24 mouse cellular contexts compared by ENCODE assay signal in the genomic region with DNA sequence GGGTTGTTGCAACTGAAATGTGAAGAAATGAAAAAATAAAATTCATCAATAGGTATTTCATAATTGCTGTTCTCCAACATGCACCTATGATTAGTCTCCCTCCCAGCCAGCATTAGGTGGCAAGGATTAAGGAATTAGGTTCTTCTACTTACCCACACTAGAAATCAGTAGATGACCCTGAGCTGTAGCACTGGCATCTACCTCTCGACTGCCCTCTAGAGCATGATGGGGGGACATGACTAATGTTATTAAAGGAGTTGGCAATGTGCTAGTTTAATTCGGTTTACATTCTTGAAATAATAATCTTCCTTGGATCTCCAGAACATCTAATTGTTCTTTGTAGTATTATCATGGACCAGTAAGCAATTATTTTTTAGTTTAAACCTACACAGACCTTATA.
DNase-seq lines count a peak whose midpoint lies in the region; ATAC-seq and TF ChIP-seq lines count a peak whose summit lies in the region.
"Had no signal": no experiment of that assay in that cellular context is flagged by ENCODE, and none has a peak within 500 bp of the region (broad histone marks: within the 10 kb centered on the region; RNA-seq: fewer than 3 reads in every experiment).

No protein-coding gene starts in this region.

- no peaks in the 10 kb centered on the region for H3K36me3 ChIP-seq in intestine, postnatal 0 days (ENCODE audit: control insufficient read depth, insufficient read depth)
- no peaks in the 10 kb centered on the region for H3K36me3 ChIP-seq in intestine, embryonic 16.5 days (ENCODE audit: control insufficient read depth, insufficient read depth, low read length)
- no peaks in the 10 kb centered on the region for H3K36me3 ChIP-seq in forebrain, embryonic 10.5 days (replicated peaks)
- H3K36me3 ChIP-seq: heart, embryonic 12.5 days; hindbrain, embryonic 15.5 days; intestine, embryonic 15.5 days; kidney, embryonic 15.5 days; limb, embryonic 13.5 days; liver, embryonic 15.5 days; midbrain, embryonic 15.5 days; neural tube, embryonic 15.5 days had no signal

- TF ChIP-seq CTCF in intestine, postnatal 0 days (IDR thresholded peaks at IDR 0.05; ENCODE audit: low read depth) = peak; percentile 38

- DNase-seq in adrenal gland, postnatal 36 days = peak; percentile 10 to 46
- no peak for DNase-seq in adrenal gland, adult 18-20 months (ENCODE audit: low spot score in 2 of 2)
- peak; percentile 21 for DNase-seq in 416B (ENCODE audit: low read depth)
- DNase-seq in R1 (ENCODE audit: low read depth, low spot score) = peak; percentile 8
- DNase-seq in forebrain, embryonic 10.5 days (ENCODE audit: extremely low spot score, low spot score) = no peak
- DNase-seq: B cell, adult 2 months; cerebellum, adult 8-10 months; gastrocnemius, postnatal 36 days; layer of hippocampus, postnatal 36 days; right cerebral cortex, postnatal 25 days; thymus, adult 18-20 months; thymus, postnatal 4 days had no signal

- no peak overlapping the region for H3K4me3 ChIP-seq in intestine, postnatal 0 days (ENCODE audit: low read depth, low read length)
- H3K4me3 ChIP-seq in intestine, embryonic 16.5 days (ENCODE audit: low read length) = no peak overlapping the region
- H3K4me3 ChIP-seq in forebrain, embryonic 10.5 days = no peak overlapping the region
- H3K4me3 ChIP-seq: heart, embryonic 12.5 days; hindbrain, embryonic 15.5 days; intestine, embryonic 15.5 days; kidney, embryonic 15.5 days; limb, embryonic 13.5 days; liver, embryonic 15.5 days; megakaryocyte, embryonic 14.5 days; midbrain, embryonic 15.5 days; neural tube, embryonic 15.5 days had no signal

- no peaks in the 10 kb centered on the region for H3K9me3 ChIP-seq in intestine, postnatal 0 days (ENCODE audit: control insufficient read depth)
- H3K9me3 ChIP-seq in intestine, embryonic 16.5 days (ENCODE audit: control insufficient read depth, low read length) = no peaks in the 10 kb centered on the region
- no peaks in the 10 kb centered on the region for H3K9me3 ChIP-seq in forebrain, embryonic 10.5 days
- H3K9me3 ChIP-seq: heart, embryonic 12.5 days; hindbrain, embryonic 15.5 days; intestine, embryonic 15.5 days; kidney, embryonic 15.5 days; limb, embryonic 13.5 days; liver, embryonic 15.5 days; midbrain, embryonic 15.5 days; neural tube, embryonic 15.5 days had no signal

- no peaks in the 10 kb centered on the region for H3K4me1 ChIP-seq in intestine, postnatal 0 days (replicated peaks; ENCODE audit: control insufficient read depth, insufficient read depth, low read length)
- H3K4me1 ChIP-seq in intestine, embryonic 16.5 days (ENCODE audit: control insufficient read depth, insufficient read depth, low read length) = no peaks in the 10 kb centered on the region
- H3K4me1 ChIP-seq in forebrain, embryonic 10.5 days = no peaks in the 10 kb centered on the region
- H3K4me1 ChIP-seq: heart, embryonic 12.5 days; hindbrain, embryonic 15.5 days; intestine, embryonic 15.5 days; kidney, embryonic 15.5 days; limb, embryonic 13.5 days; liver, embryonic 15.5 days; megakaryocyte, embryonic 14.5 days; midbrain, embryonic 15.5 days; neural tube, embryonic 15.5 days had no signal

- no peak for ATAC-seq in intestine, postnatal 0 days
- ATAC-seq in intestine, embryonic 16.5 days = no peak
- ATAC-seq: forebrain, embryonic 16.5 days; intestine, embryonic 15.5 days; midbrain, embryonic 15.5 days had no signal

- 59% methylated on average over 2 of the region's 2 CpGs for WGBS in intestine, postnatal 0 days
- 58% methylated on average over 2 of the region's 2 CpGs for WGBS in intestine, embryonic 16.5 days
- 77% methylated on average over 2 of the region's 2 CpGs for WGBS in forebrain, embryonic 10.5 days

- no peak overlapping the region for H3K4me2 ChIP-seq in intestine, postnatal 0 days (replicated peaks; ENCODE audit: low read depth)
- no peak overlapping the region for H3K4me2 ChIP-seq in intestine, embryonic 16.5 days (ENCODE audit: low read depth, low read length)
- H3K4me2 ChIP-seq: heart, embryonic 12.5 days; hindbrain, embryonic 15.5 days; intestine, embryonic 15.5 days; kidney, embryonic 15.5 days; limb, embryonic 13.5 days; liver, embryonic 15.5 days; midbrain, embryonic 15.5 days; neural tube, embryonic 15.5 days had no signal

- no peak overlapping the region for H3K9ac ChIP-seq in intestine, postnatal 0 days (ENCODE audit: low read depth, low read length)
- no peak overlapping the region for H3K9ac ChIP-seq in intestine, embryonic 16.5 days (ENCODE audit: low read depth, low read length)
- H3K9ac ChIP-seq: heart, embryonic 12.5 days; hindbrain, embryonic 15.5 days; intestine, embryonic 15.5 days; kidney, embryonic 15.5 days; limb, embryonic 13.5 days; liver, embryonic 15.5 days; midbrain, embryonic 15.5 days; neural tube, embryonic 15.5 days had no signal

- H3K27ac ChIP-seq in intestine, postnatal 0 days (ENCODE audit: low read depth, low read length) = no peak overlapping the region
- H3K27ac ChIP-seq in intestine, embryonic 16.5 days (ENCODE audit: low read length) = no peak overlapping the region
- no peak overlapping the region for H3K27ac ChIP-seq in forebrain, embryonic 10.5 days
- H3K27ac ChIP-seq: hindbrain, embryonic 15.5 days; intestine, embryonic 15.5 days; kidney, embryonic 15.5 days; limb, embryonic 13.5 days; liver, embryonic 15.5 days; midbrain, embryonic 15.5 days; neural tube, embryonic 15.5 days had no signal

- no peaks in the 10 kb centered on the region for H3K27me3 ChIP-seq in intestine, postnatal 0 days (replicated peaks; ENCODE audit: control insufficient read depth, insufficient read depth, low read length)
- no peaks in the 10 kb centered on the region for H3K27me3 ChIP-seq in intestine, embryonic 16.5 days (replicated peaks; ENCODE audit: control insufficient read depth, insufficient read depth, low read length)
- no peaks in the 10 kb centered on the region for H3K27me3 ChIP-seq in forebrain, embryonic 10.5 days (ENCODE audit: poor library complexity, severe bottlenecking)
- H3K27me3 ChIP-seq: heart, embryonic 12.5 days; hindbrain, embryonic 15.5 days; intestine, embryonic 15.5 days; kidney, embryonic 15.5 days; limb, embryonic 13.5 days; liver, embryonic 15.5 days; megakaryocyte, embryonic 14.5 days; midbrain, embryonic 15.5 days; neural tube, embryonic 15.5 days had no signal

Comparison
In these comparisons a context has a peak if more than half of its experiments do, and no peak if none do; other contexts are left out.
1. DNase-seq: peak in adrenal gland, postnatal 36 days (2 of 2), 416B (single experiment) and R1 (single experiment); none in adrenal gland, adult 18-20 months (0 of 2) and forebrain, embryonic 10.5 days (single experiment).